8 mouse cellular contexts compared by ENCODE assay signal in the genomic region with DNA sequence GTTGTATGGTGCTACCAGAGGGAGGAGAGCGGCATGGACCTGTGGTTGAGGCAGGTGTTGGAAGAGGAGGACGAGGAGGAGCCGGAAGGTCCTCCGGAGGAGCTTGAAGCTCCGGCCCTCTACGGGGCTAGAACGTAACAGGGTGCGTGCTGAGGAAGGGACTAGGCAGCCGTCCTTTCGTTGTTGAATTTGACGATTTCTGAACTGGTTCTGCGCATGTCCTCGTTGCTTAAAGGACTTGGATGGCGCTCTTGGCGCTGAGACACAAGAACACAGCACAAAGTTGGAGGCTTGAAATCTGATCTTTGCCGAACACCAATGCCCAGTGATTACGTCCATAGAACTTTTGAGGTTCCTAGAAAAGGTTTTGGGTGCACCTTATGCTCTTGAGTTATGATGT. TPM values are rescaled to one million over a fixed set of nuclear protein-coding genes. Genes with fewer than 3 reads are reported as not detected.
A peak's percentile ranks its signal among the peaks of the same experiment; 100 is the strongest.
DNase-seq lines count a peak whose midpoint lies in the region; ATAC-seq and TF ChIP-seq lines count a peak whose summit lies in the region.

No protein-coding gene starts in this region.

- TF ChIP-seq CTCF in E14TG2a.4 (conservative IDR thresholded peaks at IDR 0.05; ENCODE audit: low read length), result no peak

- ATAC-seq in forebrain, embryonic 12.5 days (ENCODE audit: low FRiP score), result no peak
- peak; percentile 27; the same call in 1 of the 2 replicates for ATAC-seq in liver, embryonic 15.5 days (ENCODE audit: insufficient read depth)

- H3K9me3 ChIP-seq in heart, embryonic 10.5 days, result no peaks in the 10 kb centered on the region
- no peaks in the 10 kb centered on the region for H3K9me3 ChIP-seq in E14TG2a.4 (ENCODE audit: low read length)
- H3K9me3 ChIP-seq in forebrain, embryonic 12.5 days, result no peaks in the 10 kb centered on the region
- no peaks in the 10 kb centered on the region for H3K9me3 ChIP-seq in liver, embryonic 15.5 days (replicated peaks)

- peak overlapping the region; percentile 98 for H3K4me2 ChIP-seq in forebrain, embryonic 12.5 days
- peak overlapping the region; percentile 91 for H3K4me2 ChIP-seq in liver, embryonic 15.5 days

- peaks cover 32% of the 10 kb centered on the region for H3K4me1 ChIP-seq in heart, embryonic 10.5 days
- peaks cover 55% of the 10 kb centered on the region for H3K4me1 ChIP-seq in E14TG2a.4 (replicated peaks; ENCODE audit: low read depth, low read length)
- peaks cover 38% of the 10 kb centered on the region for H3K4me1 ChIP-seq in forebrain, embryonic 12.5 days
- peaks cover 59% of the 10 kb centered on the region for H3K4me1 ChIP-seq in liver, embryonic 15.5 days (replicated peaks)

- H3K27ac ChIP-seq in heart, embryonic 10.5 days, result peak overlapping the region; percentile 96
- H3K27ac ChIP-seq in forebrain, embryonic 12.5 days, result no peak overlapping the region
- H3K27ac ChIP-seq in liver, embryonic 15.5 days (replicated peaks), result peak overlapping the region; percentile 86

- peaks cover 12% of the 10 kb centered on the region for H3K27me3 ChIP-seq in heart, embryonic 10.5 days (ENCODE audit: insufficient read depth, poor library complexity, severe bottlenecking)
- H3K27me3 ChIP-seq in E14TG2a.4 (ENCODE audit: insufficient read depth, low read length), result no peaks in the 10 kb centered on the region
- peaks cover 10% of the 10 kb centered on the region; the same call in 1 of the 2 replicates for H3K27me3 ChIP-seq in forebrain, embryonic 12.5 days
- H3K27me3 ChIP-seq in liver, embryonic 15.5 days, result peaks cover 26% of the 10 kb centered on the region

- peaks cover 6% of the 10 kb centered on the region; the same call in 1 of the 2 replicates for H3K36me3 ChIP-seq in heart, embryonic 10.5 days
- H3K36me3 ChIP-seq in E14TG2a.4 (ENCODE audit: insufficient read depth, low read length), result peaks cover 21% of the 10 kb centered on the region
- H3K36me3 ChIP-seq in forebrain, embryonic 12.5 days (replicated peaks), result 0 out of 2 replicates have a peak, but pooled peaks cover 10% of the 10 kb centered on the region
- H3K36me3 ChIP-seq in liver, embryonic 15.5 days (replicated peaks), result 0 out of 2 replicates have a peak, but pooled peaks cover 6% of the 10 kb centered on the region

- H3K9ac ChIP-seq in forebrain, embryonic 12.5 days, result peak overlapping the region; percentile 85
- H3K9ac ChIP-seq in liver, embryonic 15.5 days, result peak overlapping the region; percentile 79

- H3K4me3 ChIP-seq in heart, embryonic 10.5 days, result peak overlapping the region; percentile 83
- H3K4me3 ChIP-seq in E14TG2a.4 (replicated peaks; ENCODE audit: low read length), result peak overlapping the region; percentile 100
- H3K4me3 ChIP-seq in forebrain, embryonic 12.5 days (replicated peaks), result peak overlapping the region; percentile 69
- peak overlapping the region; percentile 85 for H3K4me3 ChIP-seq in liver, embryonic 15.5 days (replicated peaks)

- 8% methylated on average over 17 of the region's 17 CpGs for WGBS in heart, embryonic 10.5 days
- 9% methylated on average over 17 of the region's 17 CpGs for WGBS in forebrain, embryonic 12.5 days
- WGBS in liver, embryonic 15.5 days (ENCODE audit: insufficient replicate concordance), result 4% methylated on average over 17 of the region's 17 CpGs

- no peak for DNase-seq in heart, embryonic 10.5 days (ENCODE audit: low spot score)
- no peak for DNase-seq in heart, adult 18-20 months
- DNase-seq in urinary bladder, postnatal 25 days (ENCODE audit: low spot score), result no peak
- DNase-seq in layer of hippocampus, adult 9-11 months, result no peak
- no peak for DNase-seq in ovary, postnatal 10 days (ENCODE audit: low spot score)

RNA-seq across cellular contexts. Expression of a gene that starts 0.6 kb away (rescaled TPM):
- polyA plus RNA-seq in heart, embryonic 10.5 days (2016; fragmentation: Nextera tagmentation; extraction: Ambion mirVana), result 27.3 and 34.6 TPM in 2 replicates
- 10 to 100 TPM; 21.3 to 24.1 TPM for total RNA-seq in heart, adult 18-20 months (2021)
- polyA plus RNA-seq in forebrain, embryonic 12.5 days (2016; fragmentation: Nextera tagmentation; extraction: Ambion mirVana), result 36.2 and 37.3 TPM in 2 replicates
- 16.6 and 16.7 TPM in 2 replicates for polyA plus RNA-seq in liver, embryonic 15.5 days (2015; fragmentation: Nextera tagmentation; extraction: Ambion mirVana)

RNA-seq across cellular contexts. Expression of a gene that starts 3.2 kb away (rescaled TPM):
- polyA plus RNA-seq in heart, embryonic 10.5 days (2016; fragmentation: Nextera tagmentation; extraction: Ambion mirVana), result 6.5 and 7.4 TPM in 2 replicates
- 1 to 10 TPM; 7.0 to 8.7 TPM for total RNA-seq in heart, adult 18-20 months (2021)
- 10.0 and 11.3 TPM in 2 replicates for polyA plus RNA-seq in forebrain, embryonic 12.5 days (2016; fragmentation: Nextera tagmentation; extraction: Ambion mirVana)
- 8.8 and 9.6 TPM in 2 replicates for polyA plus RNA-seq in liver, embryonic 15.5 days (2015; fragmentation: Nextera tagmentation; extraction: Ambion mirVana)

RNA-seq across cellular contexts. Expression of a gene that starts 9.7 kb away (rescaled TPM):
- polyA plus RNA-seq in heart, embryonic 10.5 days (2016; fragmentation: Nextera tagmentation; extraction: Ambion mirVana), result 0.54 TPM in 1 of 2 replicates, not detected in the other
- total RNA-seq in heart, adult 18-20 months (2021), result not detected
- polyA plus RNA-seq in forebrain, embryonic 12.5 days (2016; fragmentation: Nextera tagmentation; extraction: Ambion mirVana), result not detected in 2 replicates
- polyA plus RNA-seq in liver, embryonic 15.5 days (2015; fragmentation: Nextera tagmentation; extraction: Ambion mirVana), result not detected in 2 replicates

RNA-seq across cellular contexts. Expression of a gene that starts 22.7 kb away (rescaled TPM):
- not detected in 2 replicates for polyA plus RNA-seq in heart, embryonic 10.5 days (2016; fragmentation: Nextera tagmentation; extraction: Ambion mirVana)
- not detected for total RNA-seq in heart, adult 18-20 months (2021)
- not detected in 2 replicates for polyA plus RNA-seq in forebrain, embryonic 12.5 days (2016; fragmentation: Nextera tagmentation; extraction: Ambion mirVana)
- not detected in 2 replicates for polyA plus RNA-seq in liver, embryonic 15.5 days (2015; fragmentation: Nextera tagmentation; extraction: Ambion mirVana)

RNA-seq across cellular contexts. Expression of a gene that starts 51.8 kb away (rescaled TPM):
- 20.5 and 21.7 TPM in 2 replicates for polyA plus RNA-seq in heart, embryonic 10.5 days (2016; fragmentation: Nextera tagmentation; extraction: Ambion mirVana)
- total RNA-seq in heart, adult 18-20 months (2021), result 10 to 100 TPM; 26.2 to 31.3 TPM
- 23.9 and 26.1 TPM in 2 replicates for polyA plus RNA-seq in forebrain, embryonic 12.5 days (2016; fragmentation: Nextera tagmentation; extraction: Ambion mirVana)
- 10.7 TPM in 2 replicates for polyA plus RNA-seq in liver, embryonic 15.5 days (2015; fragmentation: Nextera tagmentation; extraction: Ambion mirVana)
